Mouse (Mus musculus): Measurements from ENCODE around the gene Kat8. TPM values are rescaled to one million over a fixed set of nuclear protein-coding genes. Genes with fewer than 3 reads are reported as not detected.
A peak's percentile ranks its signal among the peaks of the same experiment; 100 is the strongest.

Kat8 gene
- polyA plus RNA-seq, 1 experiment, result 8.3 TPM

GRCm38 (mm10) chr7:127896384-127896783, 15.9 kb upstream of the Kat8 start:
- WGBS, result 55% methylated on average over 13 of the region's 13 CpGs

GRCm38 (mm10) chr7:127897542-127897941, 14.8 kb upstream of the Kat8 start:
- 84% methylated on average over 7 of the region's 7 CpGs for WGBS
- TF ChIP-seq CTCF (IDR thresholded peaks at IDR 0.05; ENCODE audit: extremely low read depth, insufficient read length, insufficient replicate concordance, low read depth, low read length) (no peak), POLR2A (IDR thresholded peaks at IDR 0.05; ENCODE audit: low read depth, low read length) (no peak)

More at GRCm38 (mm10) chr7:127896384-127896783, 15.9 kb upstream of the Kat8 start:
- peaks cover 14% of the 10 kb centered on the region for H3K4me1 ChIP-seq (ENCODE audit: control insufficient read depth, insufficient read depth, insufficient read length, low read length)
- peaks cover 4% of the 10 kb centered on the region; the same call in 1 of the 2 replicates for H3K36me3 ChIP-seq (ENCODE audit: control insufficient read depth, insufficient read depth, low read length)
- no peak overlapping the region for H3K4me3 ChIP-seq (ENCODE audit: low read depth, low read length)
- H3K27me3 ChIP-seq (ENCODE audit: control insufficient read depth, insufficient read depth, low read length), result no peaks in the 10 kb centered on the region
- no peak overlapping the region for H3K27ac ChIP-seq (ENCODE audit: insufficient read depth, low read depth, low read length)
- TF ChIP-seq CTCF (IDR thresholded peaks at IDR 0.05; ENCODE audit: extremely low read depth, insufficient read length, insufficient replicate concordance, low read depth, low read length) (peak; percentile 70; the same call in 1 of the 2 replicates), POLR2A (IDR thresholded peaks at IDR 0.05; ENCODE audit: low read depth, low read length) (no peak)

GRCm38 (mm10) chr7:127898179-127898956, 13.9 kb upstream of the Kat8 start:
- H3K27ac ChIP-seq (ENCODE audit: insufficient read depth, low read depth, low read length), result no peak overlapping the region

More at GRCm38 (mm10) chr7:127897542-127897941, 14.8 kb upstream of the Kat8 start:
- H3K36me3 ChIP-seq (ENCODE audit: control insufficient read depth, insufficient read depth, low read length), result peaks cover 4% of the 10 kb centered on the region; the same call in 1 of the 2 replicates
- no peak overlapping the region for H3K27ac ChIP-seq (ENCODE audit: insufficient read depth, low read depth, low read length)
- H3K27me3 ChIP-seq (ENCODE audit: control insufficient read depth, insufficient read depth, low read length), result no peaks in the 10 kb centered on the region
- peaks cover 14% of the 10 kb centered on the region for H3K4me1 ChIP-seq (ENCODE audit: control insufficient read depth, insufficient read depth, insufficient read length, low read length)
- H3K4me3 ChIP-seq (ENCODE audit: low read depth, low read length), result no peak overlapping the region

GRCm38 (mm10) chr7:127899997-127900396, 12.3 kb upstream of the Kat8 start:
- Histone ChIP-seq H3K27me3 (ENCODE audit: control insufficient read depth, insufficient read depth, low read length) (no peaks in the 10 kb centered on the region), H3K4me3 (ENCODE audit: low read depth, low read length) (no peak overlapping the region), H3K27ac (ENCODE audit: insufficient read depth, low read depth, low read length) (peak overlapping the region; percentile 40; the same call in 1 of the 2 replicates), H3K4me1 (ENCODE audit: control insufficient read depth, insufficient read depth, insufficient read length, low read length) (peaks cover 15% of the 10 kb centered on the region), H3K36me3 (ENCODE audit: control insufficient read depth, insufficient read depth, low read length) (no peaks in the 10 kb centered on the region)
- no peak for TF ChIP-seq CTCF (IDR thresholded peaks at IDR 0.05; ENCODE audit: extremely low read depth, insufficient read length, insufficient replicate concordance, low read depth, low read length)
- no peak for TF ChIP-seq POLR2A (IDR thresholded peaks at IDR 0.05; ENCODE audit: low read depth, low read length)
- WGBS, result 9% methylated on average over 7 of the region's 7 CpGs

More at GRCm38 (mm10) chr7:127898179-127898956, 13.9 kb upstream of the Kat8 start:
- peaks cover 14% of the 10 kb centered on the region for H3K4me1 ChIP-seq (ENCODE audit: control insufficient read depth, insufficient read depth, insufficient read length, low read length)
- H3K27me3 ChIP-seq (ENCODE audit: control insufficient read depth, insufficient read depth, low read length), result no peaks in the 10 kb centered on the region
- TF ChIP-seq CTCF (IDR thresholded peaks at IDR 0.05; ENCODE audit: extremely low read depth, insufficient read length, insufficient replicate concordance, low read depth, low read length), result no peak
- no peak for TF ChIP-seq POLR2A (IDR thresholded peaks at IDR 0.05; ENCODE audit: low read depth, low read length)
- H3K4me3 ChIP-seq (ENCODE audit: low read depth, low read length), result no peak overlapping the region
- 31% methylated on average over 10 of the region's 10 CpGs for WGBS
- no peaks in the 10 kb centered on the region for H3K36me3 ChIP-seq (ENCODE audit: control insufficient read depth, insufficient read depth, low read length)

GRCm38 (mm10) chr7:127901772-127902171, 10.5 kb upstream of the Kat8 start:
- H3K36me3 ChIP-seq (ENCODE audit: control insufficient read depth, insufficient read depth, low read length), result 0 out of 2 replicates have a peak, but pooled peaks cover 3% of the 10 kb centered on the region
- H3K27ac ChIP-seq (ENCODE audit: insufficient read depth, low read depth, low read length), result no peak overlapping the region
- no peak overlapping the region for H3K4me3 ChIP-seq (ENCODE audit: low read depth, low read length)
- peaks cover 16% of the 10 kb centered on the region for H3K4me1 ChIP-seq (ENCODE audit: control insufficient read depth, insufficient read depth, insufficient read length, low read length)
- WGBS, result 73% methylated on average over 2 of the region's 2 CpGs
- TF ChIP-seq CTCF (IDR thresholded peaks at IDR 0.05; ENCODE audit: extremely low read depth, insufficient read length, insufficient replicate concordance, low read depth, low read length) (no peak), POLR2A (IDR thresholded peaks at IDR 0.05; ENCODE audit: low read depth, low read length) (no peak)
- no peaks in the 10 kb centered on the region for H3K27me3 ChIP-seq (ENCODE audit: control insufficient read depth, insufficient read depth, low read length)

- H3K27me3 ChIP-seq (ENCODE audit: control insufficient read depth, insufficient read depth, low read length), result no peaks in the 10 kb centered on the region
- no peak for TF ChIP-seq CTCF (IDR thresholded peaks at IDR 0.05; ENCODE audit: extremely low read depth, insufficient read length, insufficient replicate concordance, low read depth, low read length)
- peak; percentile 64 for TF ChIP-seq POLR2A (IDR thresholded peaks at IDR 0.05; ENCODE audit: low read depth, low read length)
- H3K27ac ChIP-seq (ENCODE audit: insufficient read depth, low read depth, low read length), result peak within 1 kb of the TSS; percentile 36
- H3K4me3 ChIP-seq (ENCODE audit: low read depth, low read length), result peak within 1 kb of the TSS; percentile 94
- WGBS, result 5% methylated on average over 38 of the region's 38 CpGs
- peaks cover 15% of the 10 kb centered on the region for H3K4me1 ChIP-seq (ENCODE audit: control insufficient read depth, insufficient read depth, insufficient read length, low read length)
- peaks cover 22% of the 10 kb centered on the region for H3K36me3 ChIP-seq (ENCODE audit: control insufficient read depth, insufficient read depth, low read length)
Measured at GRCm38 (mm10) chr7:127903971-127904796, 8.1 kb upstream of the Kat8 start, which contains the start of gene Bckdk. Bckdk (plus strand) TSS chr7:127904082.
